Mouse (Mus musculus) neutrophil, adult 5-6 weeks (primary cell): Measurements from ENCODE around the gene Zfp626. TPM values are rescaled to one million over a fixed set of nuclear protein-coding genes. Genes with fewer than 3 reads are reported as not detected.
A peak's percentile ranks its signal among the peaks of the same experiment; 100 is the strongest.
"Not testable (repeated sequence)": the region's sequence is repeated elsewhere in the genome, so short reads cannot be mapped to it uniquely, and the experiment has no call there.

Experiments
- ATAC-seq: fragments of 151-379, 151-347 bp; 2 replicates; pipeline ENCODE4 v1.8.0; 2017; ENCODE audit warnings: mild to moderate bottlenecking, moderate TSS enrichment; ENCODE audit not compliant: insufficient number of reproducible peaks, poor library complexity, low FRiP score, severe bottlenecking; ENCODE audit errors: extremely low read depth
- total RNA-seq: library from RNA; stranded (forward); fragments of 200-1000 nt; gene quantifications from 2 replicates; pipeline ENCODE4 v1.2.3, GENCODE M21; 2017

Zfp626 gene
- total RNA-seq = 7.5 and 9.8 TPM in 2 replicates

- ATAC-seq = not testable (repeated sequence)
Measured at GRCm38 (mm10) chr7:27806896-27807295, at the start of gene Zfp626. Gene Zfp626 (plus strand): TSS chr7:27807196.

GRCm38 (mm10) chr7:27765176-27765886, 41.7 kb upstream of the Zfp626 start:
- no peak for ATAC-seq

- ATAC-seq = no peak
Measured at GRCm38 (mm10) chr7:27789306-27789705, 17.7 kb upstream of the Zfp626 start.

- ATAC-seq = not testable (repeated sequence)
Measured at GRCm38 (mm10) chr7:27793865-27794264, 13.1 kb upstream of the Zfp626 start.

GRCm38 (mm10) chr7:27794566-27794965, 12.4 kb upstream of the Zfp626 start:
- ATAC-seq = no peak

GRCm38 (mm10) chr7:27797906-27798811, 8.8 kb upstream of the Zfp626 start:
- ATAC-seq = no peak

GRCm38 (mm10) chr7:27801137-27801536, 5.9 kb upstream of the Zfp626 start:
- ATAC-seq = no peak

GRCm38 (mm10) chr7:27802986-27803385, 4.0 kb upstream of the Zfp626 start:
- no peak for ATAC-seq

- peak; percentile 53 for ATAC-seq
Measured at GRCm38 (mm10) chr7:27804297-27805030, 2.5 kb upstream of the Zfp626 start.

- not testable (repeated sequence) for ATAC-seq
Measured at GRCm38 (mm10) chr7:27807305-27807704, 309 bp downstream of the Zfp626 start.

GRCm38 (mm10) chr7:27818526-27819110, 11.6 kb downstream of the Zfp626 start:
- no peak for ATAC-seq

- no peak for ATAC-seq
Measured at GRCm38 (mm10) chr7:27822611-27823010, 15.6 kb downstream of the Zfp626 start.

GRCm38 (mm10) chr7:27834131-27834530, 27.1 kb downstream of the Zfp626 start:
- no peak for ATAC-seq

GRCm38 (mm10) chr7:27837896-27838295, 30.9 kb downstream of the Zfp626 start:
- ATAC-seq = no peak

- ATAC-seq = peak; percentile 84
Measured at GRCm38 (mm10) chr7:27838323-27839249, 31.6 kb downstream of the Zfp626 start, which contains the start of gene Zfp59. Gene Zfp59 (plus strand): TSS chr7:27838607.

- ATAC-seq = no peak
Measured at GRCm38 (mm10) chr7:27839596-27839995, 32.6 kb downstream of the Zfp626 start.

- ATAC-seq = no peak
Measured at GRCm38 (mm10) chr7:27840104-27840503, 33.1 kb downstream of the Zfp626 start.

- ATAC-seq = no peak
Measured at GRCm38 (mm10) chr7:27857227-27857626, 50.2 kb downstream of the Zfp626 start, which contains the start of gene Zfp607a. Gene Zfp607a (plus strand): TSS chr7:27857527.
